Mouse (Mus musculus) gastrocnemius, postnatal 4 days (tissue): ENCODE data around the gene Vwa1. TPM values are rescaled to one million over a fixed set of nuclear protein-coding genes. Genes with fewer than 3 reads are reported as not detected.

ENCODE experiments used
- microRNA-seq: library from miRNA; unstranded; fragments of <30 nt; microRNA quantifications from one replicate; pipeline ENCODE4 v1.2.0, GENCODE M21; 2021
- total RNA-seq, 2 experiments: library from RNA; stranded (reverse); gene quantifications; 2 replicates each; pipeline ENCODE4 v1.2.3; 2021

The Vwa1 gene
- total RNA-seq, 2 experiments from 2014 or later = 23.4 to 26.4 TPM

Small RNA genes within 50 kb of the gene (microRNA-seq; reads per million reads assigned to microRNA genes)
- not detected for gene Gm27743

Other genes starting within 250 kb of the Vwa1 start
- gene Nadk, start 212.3 kb downstream of the Vwa1 start, total RNA-seq = 10 to 100 TPM; 31.8 to 33.1 TPM
- 10 to 100 TPM; 12.0 to 13.0 TPM for gene Slc35e2, start 173.3 kb downstream of the Vwa1 start, total RNA-seq
- 10 to 100 TPM; 35.8 to 44.0 TPM for gene Cdk11b, start 149.8 kb downstream of the Vwa1 start, total RNA-seq
- not detected for gene Gm10563, start 129.3 kb downstream of the Vwa1 start, total RNA-seq
- 10 to 100 TPM; 30.1 to 37.9 TPM for gene Mmp23, start 121.3 kb downstream of the Vwa1 start, total RNA-seq
- 10 to 100 TPM; 25.9 to 27.1 TPM for gene Mib2, start 105.5 kb downstream of the Vwa1 start, total RNA-seq
- 10 to 100 TPM in 1 of 2 experiments, 1 to 10 TPM in 1; 9.8 to 10.4 TPM for gene Fndc10, start 80.4 kb downstream of the Vwa1 start, total RNA-seq
- gene Ssu72, start 69.9 kb downstream of the Vwa1 start, total RNA-seq = 10 to 100 TPM; 61.5 to 63.0 TPM
- 1 to 10 TPM; 1.3 to 1.5 TPM for gene Tmem240, start 39.9 kb downstream of the Vwa1 start, total RNA-seq
- 10 to 100 TPM; 44.4 to 46.1 TPM for gene Atad3a, start 13.6 kb downstream of the Vwa1 start, total RNA-seq
- gene Tmem88b, start 11.2 kb upstream of the Vwa1 start, total RNA-seq = 1 to 10 TPM; 3.8 to 5.1 TPM
- under 1 TPM in 1 of 2 experiments, not detected in 1; 0.39 TPM for gene Ankrd65, start 15.7 kb upstream of the Vwa1 start, total RNA-seq
- 10 to 100 TPM; 61.5 to 67.5 TPM for gene Mrpl20, start 28.2 kb upstream of the Vwa1 start, total RNA-seq
- gene Ccnl2, start 37.8 kb upstream of the Vwa1 start, total RNA-seq = 10 to 100 TPM; 58.0 to 71.0 TPM
- gene Aurkaip1, start 56.6 kb upstream of the Vwa1 start, total RNA-seq = 10 to 100 TPM; 80.6 to 80.9 TPM
- 100 to 1,000 TPM; 138 to 147 TPM for gene Mxra8, start 65.0 kb upstream of the Vwa1 start, total RNA-seq
- gene Dvl1, start 72.7 kb upstream of the Vwa1 start, total RNA-seq = 10 to 100 TPM; 82.1 to 85.1 TPM
- gene Tas1r3, start 88.7 kb upstream of the Vwa1 start, total RNA-seq = under 1 TPM; 0.26 to 0.34 TPM
- 10 to 100 TPM; 14.0 to 17.6 TPM for gene Cptp, start 94.7 kb upstream of the Vwa1 start, total RNA-seq
- 10 to 100 TPM; 22.0 to 25.2 TPM for gene Ints11, start 94.8 kb upstream of the Vwa1 start, total RNA-seq
- gene Pusl1, start 117.1 kb upstream of the Vwa1 start, total RNA-seq = 10 to 100 TPM; 27.4 to 30.1 TPM
- gene Acap3, start 117.1 kb upstream of the Vwa1 start, total RNA-seq = 10 to 100 TPM; 30.1 to 31.6 TPM
- 10 to 100 TPM; 59.6 to 74.0 TPM for gene Ube2j2, start 169.1 kb upstream of the Vwa1 start, total RNA-seq
- gene C1qtnf12, start 187.6 kb upstream of the Vwa1 start, total RNA-seq = 10 to 100 TPM; 24.0 to 36.0 TPM
- 1 to 10 TPM; 4.8 to 6.0 TPM for gene B3galt6, start 218.0 kb upstream of the Vwa1 start, total RNA-seq
- 100 to 1,000 TPM; 116 to 117 TPM for gene Sdf4, start 218.2 kb upstream of the Vwa1 start, total RNA-seq
- gene Tnfrsf4, start 239.1 kb upstream of the Vwa1 start, total RNA-seq = 1 to 10 TPM in 1 of 2 experiments, under 1 TPM in 1; 0.93 to 1.4 TPM